Mouse (Mus musculus) testis, postnatal 10 days (tissue): Measurements from ENCODE around the gene Rgs6.

Experiments used
- DNase-seq: peaks from one replicate; pipeline ENCODE4 v3.0.0; 2021; ENCODE audit warnings: low spot score

Gene Rgs6

DNA sequence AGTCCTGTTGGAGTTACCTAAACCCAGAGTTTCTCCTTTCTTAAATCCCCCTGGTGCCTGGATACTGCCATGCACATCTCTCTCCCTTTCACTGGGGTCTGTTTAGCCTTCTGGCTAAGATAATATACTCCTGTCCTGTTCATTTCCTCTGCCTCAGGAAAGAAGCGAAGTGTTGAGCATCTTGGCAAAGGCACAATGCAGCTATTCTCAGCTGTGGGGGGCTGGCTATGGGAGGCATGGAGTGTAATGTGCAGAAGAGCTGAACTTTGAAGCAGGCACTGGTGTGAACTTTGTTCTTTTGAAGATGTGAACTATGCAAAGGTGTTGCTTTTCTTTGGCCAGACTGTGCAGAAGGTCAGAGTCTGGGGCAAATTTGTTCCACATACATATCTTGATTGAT lies 169.3 kb downstream of the Rgs6 start:
- DNase-seq, result no peak

DNA sequence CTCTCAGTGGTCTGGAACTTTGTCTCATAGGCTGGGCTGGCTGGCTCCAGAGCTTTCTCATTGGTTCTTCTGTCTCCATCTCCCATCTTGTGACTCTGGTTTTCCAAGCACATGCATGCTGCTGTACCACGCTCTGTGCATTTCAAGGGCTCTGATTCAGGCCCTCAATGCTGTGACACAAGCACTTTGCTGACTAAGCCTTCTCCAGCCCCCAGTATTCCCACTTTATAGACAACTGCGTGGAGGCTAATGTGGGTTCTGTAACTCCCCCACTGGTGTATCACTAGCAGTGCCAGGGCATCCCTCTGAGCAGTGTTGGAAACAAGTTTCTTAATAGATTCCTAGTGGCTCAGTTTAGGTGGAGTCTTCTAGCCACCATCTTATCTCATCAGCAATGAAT lies 174.0 kb downstream of the Rgs6 start:
- DNase-seq, result no peak

DNA sequence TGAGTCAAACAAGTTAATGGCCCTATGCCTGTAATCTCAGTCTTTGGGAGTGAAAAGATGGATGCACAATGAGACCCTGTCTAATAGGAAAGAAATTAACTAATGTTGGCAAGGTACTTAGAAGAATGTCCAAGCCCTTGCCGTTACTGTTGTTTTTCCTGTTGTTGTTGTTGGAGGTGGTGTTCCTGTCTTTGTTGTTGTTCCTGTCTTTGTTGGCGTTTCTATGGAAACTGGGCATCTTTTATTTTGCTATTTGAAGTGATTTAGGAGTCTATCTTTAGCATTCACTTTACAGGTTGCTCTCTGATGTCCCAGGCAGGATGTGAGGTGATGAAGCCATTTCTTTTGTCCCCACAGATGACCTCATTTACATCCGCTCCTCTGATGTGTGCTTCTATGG lies 180.6 kb downstream of the Rgs6 start:
- no peak for DNase-seq

DNA sequence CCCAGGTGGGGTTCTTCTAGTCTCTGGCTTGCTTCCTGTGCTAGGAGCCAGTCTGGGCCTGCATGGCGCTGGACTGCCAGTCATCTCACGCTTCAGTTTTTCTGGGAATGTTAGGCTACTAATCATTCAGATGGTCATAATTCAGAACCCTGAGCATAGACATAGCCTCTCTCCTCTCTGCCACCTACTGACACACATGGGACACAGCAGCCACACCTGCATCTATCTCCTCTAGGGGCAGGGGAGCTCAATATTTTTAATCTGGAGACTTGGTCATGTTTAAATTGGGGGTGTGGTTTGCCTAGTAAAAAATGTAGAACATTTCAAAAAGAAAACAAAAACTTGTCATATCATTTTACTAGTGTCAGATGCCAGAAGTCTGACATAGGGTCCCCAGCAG lies 184.1 kb downstream of the Rgs6 start:
- no peak for DNase-seq

DNA sequence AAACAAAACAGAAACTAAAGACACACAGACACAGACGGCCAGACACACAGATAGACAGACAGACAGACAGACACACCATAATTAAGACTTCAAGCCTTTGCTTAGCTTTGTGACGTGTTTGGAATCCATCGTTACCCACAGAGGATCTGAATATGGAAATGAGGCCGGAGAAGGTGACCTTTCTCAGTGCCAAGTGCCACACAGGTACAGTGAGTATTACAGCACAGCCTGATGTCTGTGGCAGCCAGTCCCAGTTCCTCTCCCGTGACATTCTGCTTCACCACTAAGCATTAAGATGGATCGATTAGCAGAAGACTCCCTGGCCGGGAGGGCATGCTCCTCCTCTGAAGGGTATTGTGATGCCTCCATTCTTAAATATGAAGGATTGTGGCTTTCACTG lies 186.5 kb downstream of the Rgs6 start:
- DNase-seq, result no peak

DNA sequence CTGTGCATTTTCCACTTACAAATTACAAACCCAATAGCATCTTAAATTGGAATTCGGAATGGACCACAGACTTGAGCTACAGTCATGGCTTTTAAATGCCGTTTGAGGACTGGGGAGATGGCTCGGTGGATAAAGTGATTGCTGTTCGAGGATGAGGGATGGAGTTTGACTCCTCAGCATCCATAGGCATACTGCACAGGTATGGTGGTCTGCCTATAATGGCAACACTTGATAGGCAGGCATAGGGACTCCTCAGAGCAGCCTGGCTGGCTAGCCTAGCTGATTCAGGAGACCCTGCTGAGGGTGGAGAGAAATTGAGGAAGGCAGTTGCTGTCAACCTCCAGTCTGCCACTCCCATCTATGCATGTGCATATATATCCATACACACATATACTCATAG lies 188.6 kb downstream of the Rgs6 start:
- no peak for DNase-seq

DNA sequence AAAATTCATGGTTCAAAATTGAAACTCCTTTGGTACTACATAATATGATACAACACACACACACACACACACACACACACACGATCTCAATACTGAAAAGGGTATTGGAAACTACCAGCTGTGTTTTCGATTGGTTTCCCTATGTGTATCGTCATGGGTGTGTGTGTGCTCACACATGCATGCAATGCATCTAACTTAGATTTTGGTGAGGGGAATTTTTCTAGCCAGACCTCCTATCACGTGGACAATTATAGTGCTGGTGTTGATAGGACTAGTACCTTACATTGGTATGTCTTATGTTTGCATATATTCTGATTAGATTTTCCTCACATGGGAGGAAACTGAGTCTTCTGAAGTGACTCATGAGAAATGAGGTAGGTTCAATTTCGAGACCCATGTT lies 192.8 kb downstream of the Rgs6 start:
- DNase-seq, result no peak

DNA sequence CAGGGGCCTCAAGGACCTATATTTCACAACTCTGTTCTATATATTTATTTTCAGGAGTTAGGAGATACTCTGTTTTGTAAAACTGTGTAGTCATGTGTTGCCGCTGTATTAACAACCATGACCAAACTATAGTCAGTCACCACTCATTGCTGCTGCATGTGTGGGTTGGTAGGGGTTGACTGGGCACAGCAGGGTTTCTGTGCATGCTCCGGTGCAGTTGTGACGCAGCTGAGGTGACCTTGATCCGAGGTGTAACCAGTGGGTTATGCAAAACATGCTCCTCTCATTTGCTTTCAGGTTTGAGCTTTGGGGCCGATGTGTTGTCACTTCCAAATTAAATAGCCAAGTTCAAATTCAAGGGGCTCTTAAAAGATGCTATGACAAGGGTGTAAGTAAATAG lies 193.3 kb downstream of the Rgs6 start:
- no peak for DNase-seq

DNA sequence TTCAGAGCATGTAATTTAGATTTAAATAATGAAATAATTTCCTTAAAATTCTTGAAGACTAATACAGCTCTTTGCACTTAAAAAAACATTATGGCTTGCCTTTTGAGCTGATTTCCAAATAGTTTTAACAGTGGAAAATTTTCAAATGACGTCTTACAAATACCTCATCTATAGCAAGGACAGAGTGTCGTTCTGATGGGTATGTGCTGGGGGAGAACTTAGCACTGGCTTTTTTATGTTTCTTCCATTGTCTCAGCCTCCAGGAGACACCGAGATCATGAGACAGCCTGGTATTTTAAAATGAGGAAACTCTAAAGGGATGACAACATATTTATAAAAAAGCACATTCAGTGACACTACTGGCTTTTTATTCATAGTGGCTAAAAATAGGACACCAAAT lies 204.0 kb downstream of the Rgs6 start:
- no peak for DNase-seq

DNA sequence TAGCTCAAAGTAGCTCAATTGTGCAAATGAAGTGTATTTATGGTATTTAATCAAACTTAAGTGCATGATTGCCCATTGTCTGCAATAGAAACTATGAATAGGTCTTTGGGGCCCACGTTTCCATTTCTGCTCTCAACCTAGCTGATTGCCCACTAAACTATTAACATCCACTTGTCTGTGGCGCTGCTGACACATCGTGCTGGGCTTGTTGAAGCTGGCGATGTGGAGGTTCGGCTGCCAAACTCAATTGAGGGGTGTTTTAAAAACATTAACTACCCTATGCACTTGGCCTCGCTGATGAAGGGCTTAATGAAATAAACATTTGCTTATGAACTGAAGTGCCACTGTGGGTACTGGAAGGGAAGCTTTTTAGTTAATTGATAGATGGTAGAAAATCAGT lies 211.8 kb downstream of the Rgs6 start:
- no peak for DNase-seq

DNA sequence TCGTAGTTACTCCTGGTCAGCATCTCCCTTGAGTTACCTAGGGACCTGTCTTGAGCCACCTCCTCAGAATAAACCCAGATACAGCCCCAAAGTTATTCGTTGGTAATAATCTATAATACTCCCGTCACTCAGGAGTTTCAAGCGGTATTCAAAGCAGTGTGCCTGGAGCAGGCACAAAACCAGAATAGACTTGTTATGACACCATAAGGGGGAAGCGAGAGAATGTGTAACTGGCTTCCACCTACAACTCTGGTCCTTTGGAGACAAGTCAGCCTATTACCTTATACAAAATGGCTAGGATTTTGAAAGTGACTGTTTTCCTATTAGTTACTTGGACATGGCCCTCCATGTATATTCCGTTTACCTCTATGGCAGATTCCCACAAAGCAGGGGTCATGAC lies 213.6 kb downstream of the Rgs6 start:
- DNase-seq, result no peak

DNA sequence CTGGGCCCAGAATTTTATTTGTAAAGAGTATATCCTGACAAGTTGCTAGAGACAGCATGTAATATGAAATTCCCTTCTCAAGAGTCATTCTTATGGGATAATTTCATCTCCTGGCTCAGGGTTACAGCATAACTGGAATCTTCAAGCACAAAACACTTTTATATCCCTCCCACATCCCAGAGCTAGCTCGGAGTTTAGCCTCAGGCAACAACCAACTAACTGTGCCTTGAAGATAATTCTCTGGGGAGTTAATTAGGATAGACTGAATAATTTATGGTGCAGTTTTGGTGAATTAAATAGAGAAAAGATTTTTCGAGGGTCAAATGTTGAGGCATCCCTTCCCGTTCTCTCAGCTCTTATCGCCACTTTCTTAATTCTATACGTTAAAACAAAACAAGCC lies 214.6 kb downstream of the Rgs6 start:
- DNase-seq, result no peak

DNA sequence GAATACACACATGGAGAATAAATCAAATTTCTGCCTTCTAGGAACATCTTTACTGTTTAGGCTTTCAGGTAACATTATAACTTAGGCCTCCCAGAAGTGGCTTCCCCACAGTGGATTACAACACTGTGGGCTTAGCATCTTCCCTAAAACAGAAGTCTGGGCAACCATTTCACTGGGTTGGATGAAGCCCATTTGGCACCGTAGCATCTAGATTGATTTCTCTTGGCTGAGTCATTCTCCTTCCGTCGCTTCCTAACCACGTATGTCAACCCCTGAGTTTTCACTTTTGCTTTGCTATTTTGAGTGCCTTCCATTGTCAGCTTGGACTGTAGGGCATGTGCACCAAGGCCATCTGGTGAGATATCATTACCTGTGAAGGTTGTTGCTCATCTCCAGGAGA lies 217.1 kb downstream of the Rgs6 start:
- DNase-seq, result no peak

DNA sequence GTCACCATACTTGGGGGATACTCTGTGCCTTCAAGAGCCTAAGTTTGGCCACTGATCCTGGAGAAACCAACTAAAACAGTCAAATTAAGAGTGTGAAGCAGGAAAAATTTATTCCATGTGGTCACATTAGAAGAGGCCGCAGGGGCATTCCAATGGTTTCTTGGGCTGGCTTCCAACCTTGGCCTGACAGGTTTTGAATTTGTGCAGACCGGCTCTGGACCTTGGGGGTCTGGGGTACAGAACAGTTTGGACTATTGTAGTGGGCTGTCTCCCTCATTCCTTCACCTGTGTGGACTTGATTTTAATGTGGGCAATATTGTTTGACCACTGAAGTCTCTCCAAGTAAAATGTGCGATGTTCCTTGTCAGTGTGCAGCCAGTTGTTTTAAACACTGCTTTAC lies 222.5 kb downstream of the Rgs6 start:
- DNase-seq, result no peak

DNA sequence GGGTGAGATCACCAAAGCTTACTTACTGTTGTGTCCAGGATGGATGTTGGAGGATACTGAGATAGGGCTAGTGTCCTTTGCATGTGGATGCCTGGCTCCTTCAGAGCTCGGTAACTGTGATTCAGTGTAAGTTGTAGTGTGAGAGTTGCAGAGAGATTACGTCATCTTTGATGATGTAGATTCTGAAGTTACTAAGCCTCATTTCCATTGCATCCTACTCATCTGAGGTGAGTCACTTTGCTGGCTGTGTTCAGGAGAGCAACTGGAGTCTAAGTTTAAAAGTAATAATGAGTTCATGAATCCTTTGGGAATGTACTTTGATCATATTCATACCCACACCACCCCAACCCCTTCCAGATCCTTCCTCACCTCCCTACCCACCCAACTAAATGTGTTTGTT lies 227.9 kb downstream of the Rgs6 start:
- DNase-seq, result no peak

DNA sequence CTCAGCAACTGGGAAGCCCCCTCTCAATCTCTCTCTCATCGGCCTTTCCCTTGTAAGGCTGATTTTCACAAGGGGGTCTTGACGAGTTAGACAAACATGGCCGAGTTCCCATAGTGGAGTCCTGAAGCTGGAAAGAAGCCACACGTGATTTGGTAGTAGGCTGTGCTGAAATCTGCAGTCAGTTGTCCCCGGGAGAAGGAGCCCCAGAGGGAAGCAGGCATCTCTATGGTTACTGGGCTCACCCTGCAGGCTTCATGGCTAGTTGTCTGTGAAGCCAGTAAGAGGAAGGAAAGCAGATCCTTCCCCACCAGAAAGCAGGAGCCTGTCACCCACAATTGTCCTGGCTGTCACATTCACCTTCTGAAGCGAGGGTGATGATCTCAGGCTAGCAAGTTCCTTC lies 231.2 kb downstream of the Rgs6 start:
- no peak for DNase-seq

DNA sequence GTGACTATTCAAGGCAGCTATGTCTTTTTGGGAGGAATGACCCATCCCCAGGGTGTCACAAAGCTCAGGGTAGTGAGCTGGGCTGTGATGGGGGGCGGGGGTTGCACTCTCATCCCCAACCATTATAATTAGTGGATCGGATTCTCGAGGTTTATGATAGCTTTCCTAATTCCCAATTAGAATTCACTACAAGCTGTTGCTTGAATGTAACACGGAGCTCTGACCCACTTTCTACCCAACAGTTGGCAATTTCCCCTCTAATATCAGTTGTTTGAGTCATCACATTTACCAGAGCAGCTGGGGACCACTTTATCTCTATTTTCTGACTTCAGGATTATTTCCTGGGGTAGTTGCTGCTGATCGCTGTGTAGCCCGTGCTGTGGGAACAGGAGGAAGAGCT lies 231.9 kb downstream of the Rgs6 start:
- DNase-seq, result no peak

DNA sequence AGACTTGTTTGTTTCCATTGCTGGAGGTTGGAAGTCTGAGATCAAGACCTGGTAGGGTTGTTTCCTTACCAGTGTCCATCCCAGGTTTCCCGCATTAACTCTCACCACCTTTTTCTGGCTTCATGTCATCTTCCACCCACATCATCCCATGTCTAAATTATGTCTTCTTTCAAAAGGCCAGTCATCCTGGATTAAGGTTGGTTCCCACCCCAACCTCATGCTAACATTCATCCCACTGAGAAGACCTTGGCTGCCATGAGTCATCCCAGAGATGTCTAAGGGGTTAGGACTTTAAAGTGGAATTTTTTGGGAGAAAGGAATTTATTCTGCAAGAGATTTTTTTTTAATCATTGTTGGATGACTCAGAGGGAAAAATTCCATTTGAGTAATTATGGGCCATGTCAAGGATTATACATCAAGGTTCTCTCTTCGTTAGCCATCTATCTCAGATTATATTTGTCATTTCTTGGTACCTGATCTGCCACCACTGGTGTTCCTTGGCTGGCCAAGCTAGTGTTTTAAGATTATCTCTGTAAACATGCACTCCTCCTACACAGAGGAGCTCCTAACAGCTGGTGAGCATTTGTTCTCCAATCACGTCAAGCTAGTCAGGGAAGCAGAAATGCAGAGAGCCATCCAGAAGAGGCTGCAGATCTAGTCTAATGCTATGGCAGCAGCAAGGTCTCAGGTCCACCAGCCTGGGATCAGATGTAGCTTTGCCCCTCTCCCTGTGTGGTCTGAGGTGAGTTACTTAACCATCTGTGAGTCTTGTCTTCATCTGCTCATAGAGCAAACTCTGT lies 234.9 kb downstream of the Rgs6 start:
- no peak for DNase-seq

DNA sequence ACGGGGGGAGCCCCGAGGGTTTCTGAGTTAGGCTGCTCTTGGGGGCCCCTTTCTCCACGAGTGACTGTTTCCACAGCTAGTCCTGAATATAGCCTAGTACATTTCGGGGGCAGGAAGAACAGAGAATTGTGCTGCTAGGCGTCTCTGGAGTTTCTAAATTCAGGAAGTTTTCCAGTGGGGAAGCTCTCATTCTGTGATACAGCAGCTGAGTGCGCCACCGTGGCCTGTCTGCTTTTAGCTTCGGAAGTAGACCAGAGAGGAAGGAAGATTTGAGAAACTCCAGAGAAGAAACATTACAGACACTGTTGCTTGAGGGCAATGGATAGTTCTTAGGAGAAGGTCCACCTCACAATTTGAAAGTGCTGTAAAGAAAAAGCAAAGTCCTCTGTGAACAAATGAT lies 242.2 kb downstream of the Rgs6 start:
- DNase-seq, result no peak

DNA sequence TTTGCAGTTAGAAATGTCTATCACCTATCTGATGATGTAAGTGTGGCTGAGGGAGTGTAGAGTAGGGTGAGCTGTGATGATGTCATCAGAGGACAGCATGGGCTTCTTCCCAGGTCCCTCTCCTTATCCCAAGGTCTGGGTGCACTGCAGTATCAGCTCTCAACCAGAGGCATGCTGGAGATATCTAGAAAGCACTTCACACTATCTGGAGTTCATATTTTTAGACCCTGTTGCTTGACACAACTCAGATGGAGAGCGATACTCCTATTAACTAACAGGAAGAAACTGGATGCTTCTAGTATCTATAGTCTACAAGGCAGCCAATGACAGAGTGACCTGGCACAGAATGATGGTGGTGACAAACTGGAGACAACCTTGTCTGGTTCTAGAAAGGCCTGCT lies 250.5 kb downstream of the Rgs6 start:
- no peak for DNase-seq

DNA sequence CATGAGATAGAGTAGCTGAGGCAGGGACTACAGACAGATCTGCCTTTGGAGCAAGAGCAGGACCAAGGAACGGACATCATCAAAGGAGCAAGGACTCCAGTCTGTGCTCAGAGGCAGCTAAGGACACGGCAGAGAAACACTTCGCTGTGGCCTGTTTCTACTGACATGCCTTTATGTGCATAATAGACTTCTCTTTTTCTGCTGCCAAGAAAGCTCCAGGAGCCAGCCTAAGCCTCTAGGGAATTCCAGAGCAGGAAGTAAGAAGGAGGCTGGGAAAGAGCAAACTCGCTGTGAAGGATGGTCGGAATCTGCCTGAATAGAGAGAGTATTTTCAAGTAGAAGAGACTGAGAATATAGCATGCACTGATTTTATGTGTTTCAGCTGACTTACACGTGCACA lies 253.5 kb downstream of the Rgs6 start:
- no peak for DNase-seq

DNA sequence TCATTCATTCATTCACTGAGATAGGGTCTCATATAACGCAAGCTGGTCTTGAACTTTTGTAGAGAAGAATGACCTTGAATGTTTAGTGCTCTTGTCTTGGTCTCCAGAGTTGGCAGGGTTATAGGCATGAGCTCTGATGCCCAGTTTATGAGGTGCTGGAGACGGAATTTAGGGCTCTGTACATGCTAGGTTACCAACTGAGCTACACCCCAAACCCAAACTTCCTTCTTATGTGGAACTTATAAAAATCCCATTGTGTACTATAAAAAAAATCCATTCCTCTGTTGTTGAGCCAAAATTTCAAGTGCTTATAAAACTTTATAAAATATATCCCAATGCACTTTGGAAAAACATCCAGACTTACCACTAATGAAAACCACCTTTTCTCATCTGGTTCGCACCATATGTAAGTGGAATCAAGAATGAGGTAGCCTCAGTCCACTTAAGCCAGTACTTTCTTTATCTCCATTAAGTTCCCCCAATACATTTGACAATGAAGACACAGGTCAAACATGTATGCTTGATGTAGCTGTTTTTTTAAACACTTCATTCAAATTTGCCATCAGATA lies 260.3 kb downstream of the Rgs6 start:
- no peak for DNase-seq

DNA sequence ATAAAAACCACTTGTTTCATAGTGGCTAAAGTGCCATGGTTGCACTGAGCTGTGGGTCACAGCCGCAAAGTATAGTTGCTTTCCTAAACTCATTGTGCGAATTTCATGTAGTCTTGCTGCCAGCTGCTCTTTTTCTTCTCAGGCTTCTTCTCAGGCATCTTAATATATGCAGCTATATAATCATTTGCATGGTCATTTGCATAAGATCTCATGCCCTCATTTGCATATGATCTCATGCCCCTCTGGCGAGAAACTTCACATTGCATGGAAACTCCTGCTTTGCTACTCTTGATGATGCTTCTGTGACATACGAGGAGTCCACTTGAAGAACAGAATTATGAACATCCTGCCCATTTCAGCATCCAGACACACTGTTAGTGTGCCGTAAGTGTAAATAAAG lies 266.8 kb downstream of the Rgs6 start:
- no peak for DNase-seq
